Mouse (Mus musculus) layer of hippocampus, postnatal 25 days (tissue): Measurements from ENCODE around the gene Gapt. TPM values are rescaled to one million over a fixed set of nuclear protein-coding genes. Genes with fewer than 3 reads are reported as not detected.
A peak's percentile ranks its signal among the peaks of the same experiment; 100 is the strongest.

ENCODE experiments used
- DNase-seq, 2 experiments: peaks; one replicate each; pipeline ENCODE4 v3.0.0; 2022; ENCODE audit warnings: mixed read lengths in 2 of 2, low spot score in 1 of 2; ENCODE audit errors: extremely low spot score in 1 of 2
- total RNA-seq, 2 experiments: library from RNA; stranded (reverse); gene quantifications; 2 replicates each; pipeline ENCODE4 v1.2.3; 2021

The Gapt gene
- total RNA-seq, 2 experiments from 2014 or later, result not detected

DNA sequence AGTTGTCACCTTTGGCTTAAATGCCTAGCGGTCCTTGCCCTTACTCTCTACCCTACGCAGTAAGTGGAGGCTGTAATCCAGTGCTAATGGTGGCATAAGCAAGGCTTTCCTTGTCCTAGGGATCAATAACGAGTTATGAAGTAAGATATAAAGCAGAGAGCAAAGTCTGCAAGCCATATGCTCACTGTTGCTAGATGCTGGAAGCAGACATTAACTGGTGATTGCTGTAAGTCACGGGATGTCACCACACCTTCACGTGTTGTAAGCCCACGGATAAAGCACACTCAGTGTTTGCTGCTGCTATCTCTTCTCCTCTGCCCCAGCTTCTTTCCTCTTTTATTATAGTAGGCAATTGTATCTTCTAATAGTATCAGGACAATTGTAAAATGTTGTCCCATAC, 5.9 kb downstream of the Gapt start:
- DNase-seq, result no peak

DNA sequence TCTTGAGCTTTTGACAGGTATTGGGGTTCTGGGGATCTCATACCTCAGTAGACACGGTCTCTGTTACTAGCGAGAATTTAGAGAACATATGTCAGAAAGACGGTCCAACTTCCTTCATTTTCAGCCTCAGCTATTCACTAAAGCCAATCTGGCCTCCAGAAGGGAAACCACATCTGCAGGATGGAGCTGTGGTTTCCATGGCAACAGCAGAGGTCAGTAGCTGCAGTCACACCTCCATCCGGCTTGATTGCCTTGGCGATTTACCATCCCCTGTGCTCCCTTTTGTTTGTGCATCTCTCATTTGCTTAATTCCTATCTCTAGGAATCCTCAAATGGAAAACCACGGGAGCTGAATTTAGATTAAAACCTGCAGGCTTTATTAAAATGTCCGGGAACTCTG, 10.3 kb downstream of the Gapt start:
- DNase-seq, result no peak

DNA sequence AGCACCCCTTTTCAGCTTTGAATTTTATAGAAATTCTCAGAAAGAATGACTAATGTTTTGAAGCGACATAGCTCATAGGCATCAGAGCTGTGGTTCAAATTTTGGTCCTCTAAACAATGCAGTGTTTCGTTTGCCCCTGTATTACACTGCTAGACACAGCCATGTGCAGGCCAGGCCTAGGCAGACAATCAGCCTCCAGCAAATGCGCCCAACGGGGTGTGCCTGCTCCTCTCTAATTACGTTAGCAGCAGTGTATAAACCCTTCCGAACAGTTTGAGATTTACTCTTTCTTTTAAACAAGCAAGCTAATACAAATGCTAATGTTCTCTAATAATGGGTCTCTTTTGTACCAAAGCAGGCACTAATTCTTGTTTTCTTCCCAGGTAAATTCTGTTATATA, 14.4 kb downstream of the Gapt start:
- DNase-seq, result no peak

DNA sequence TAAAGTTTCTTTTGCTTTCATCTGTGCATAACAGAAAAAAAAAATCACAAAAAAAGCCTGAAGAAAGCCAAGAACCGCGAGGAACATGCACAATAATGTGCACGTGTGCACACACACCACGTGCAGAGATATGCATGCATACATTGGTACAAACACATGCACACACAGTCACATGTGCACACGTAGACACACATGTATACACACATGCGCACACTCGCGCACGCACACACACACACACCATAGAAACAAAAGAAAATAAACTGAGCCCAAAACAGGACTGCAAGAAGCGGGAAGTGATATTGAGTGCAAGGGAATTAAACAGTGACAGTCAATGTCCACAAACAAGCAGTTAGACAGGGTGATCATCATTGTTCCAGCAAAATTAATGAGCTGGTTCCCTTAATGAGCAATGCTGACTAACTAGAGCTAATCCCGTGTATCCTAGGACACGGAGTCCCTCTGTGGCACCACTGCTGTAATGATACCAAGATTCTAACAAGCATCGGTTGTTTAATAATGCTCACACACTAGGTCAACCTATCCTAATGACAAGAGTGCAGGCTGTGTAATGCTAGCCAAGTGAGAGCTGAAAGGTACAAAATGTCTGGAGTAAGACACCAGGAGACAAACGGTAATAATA, 23.9 kb downstream of the Gapt start:
- no peak for DNase-seq

DNA sequence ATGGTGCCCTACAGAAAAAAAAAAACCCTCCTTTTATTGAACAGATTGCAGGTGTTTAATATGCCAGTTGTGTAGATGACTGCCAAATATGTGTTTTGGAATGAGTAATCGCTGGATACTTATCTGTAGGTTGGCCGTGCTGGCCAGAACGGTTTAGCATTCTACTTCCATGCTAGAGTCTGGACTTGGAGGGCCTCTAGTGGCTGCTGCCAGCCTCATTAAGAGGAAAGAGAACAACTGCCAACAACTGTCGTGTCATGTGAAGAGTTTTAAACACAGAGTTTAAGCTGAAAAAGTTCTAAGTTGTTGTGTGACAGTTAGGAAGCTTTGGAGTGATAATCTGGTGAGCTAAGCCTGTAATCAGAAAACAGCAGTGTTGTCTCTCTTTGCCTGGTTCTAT, 38.3 kb downstream of the Gapt start:
- DNase-seq, result peak in 1 of 2 experiments; percentile 14

DNA sequence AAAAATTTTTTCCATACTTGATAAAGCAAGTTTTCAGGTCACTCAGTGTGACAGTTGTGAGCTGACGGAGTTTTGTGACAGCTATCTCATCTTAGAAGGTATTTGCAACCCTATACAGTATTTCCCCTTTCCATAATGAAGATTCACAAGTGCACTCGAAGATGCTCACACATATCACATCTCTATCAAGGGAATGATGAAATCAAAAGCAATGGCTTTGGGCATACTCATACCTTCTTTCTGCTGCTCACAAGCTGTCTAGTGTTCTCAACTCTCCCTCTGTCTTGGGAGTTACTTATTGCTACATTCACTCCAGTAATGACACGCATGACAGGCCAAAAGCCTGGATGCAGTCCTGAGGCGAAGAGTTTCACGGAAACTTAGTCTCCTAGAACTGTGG, 49.8 kb downstream of the Gapt start:
- no peak for DNase-seq

Other genes with a start within 250 kb of the Gapt start
- gene Rab3c, start 76.2 kb downstream of the Gapt start, total RNA-seq, result 100 to 1,000 TPM; 180 to 190 TPM
- gene Plk2, start 37.8 kb upstream of the Gapt start, total RNA-seq, result 100 to 1,000 TPM; 252 to 262 TPM